Mouse (Mus musculus) testis, postnatal 10 days (tissue): ENCODE measurements around the gene Gamt.
"Not testable (repeated sequence)": the region's sequence is repeated elsewhere in the genome, so short reads cannot be mapped to it uniquely, and the experiment has no call there.

Source experiments
- DNase-seq: peaks from one replicate; pipeline ENCODE4 v3.0.0; 2021; ENCODE audit warnings: low spot score

Gene Gamt

GRCm38 (mm10) chr10:80258752-80259462, 1.9 kb downstream of the Gamt start:
- DNase-seq: no peak

GRCm38 (mm10) chr10:80257936-80258335, 2.9 kb downstream of the Gamt start:
- no peak for DNase-seq

DNA sequence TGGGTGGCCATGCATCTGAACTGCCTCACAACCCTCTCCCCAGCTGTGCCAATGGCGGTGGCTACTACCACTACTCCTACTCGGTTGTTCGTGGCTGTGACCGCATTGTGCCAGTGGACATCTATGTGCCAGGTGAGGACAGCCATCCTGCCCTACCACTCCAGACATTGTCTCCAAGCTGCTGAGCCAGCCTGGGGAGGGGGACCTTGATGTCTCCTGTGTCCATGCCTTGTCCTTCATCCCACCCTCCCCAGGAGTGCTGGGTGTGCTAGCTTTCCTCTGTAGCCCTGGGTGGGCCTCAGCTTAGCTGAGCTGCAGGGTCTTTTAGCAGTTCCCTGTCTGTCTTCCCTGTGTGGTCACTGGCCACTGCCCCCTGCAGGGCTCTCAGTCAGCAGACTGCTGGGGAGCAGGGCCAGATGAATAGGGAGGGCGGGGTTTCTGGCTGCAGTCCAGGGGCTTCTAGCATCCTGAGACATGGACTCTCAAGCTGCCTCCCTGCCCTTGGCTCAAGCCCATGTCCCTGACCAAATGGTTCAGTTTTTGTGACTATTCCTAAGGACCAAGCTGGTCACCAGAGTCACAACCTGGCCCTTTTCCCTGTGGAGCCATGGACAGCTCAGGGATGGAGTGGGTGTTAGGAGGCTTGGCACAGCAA, 4.8 kb downstream of the Gamt start:
- peak; percentile 85 for DNase-seq

DNA sequence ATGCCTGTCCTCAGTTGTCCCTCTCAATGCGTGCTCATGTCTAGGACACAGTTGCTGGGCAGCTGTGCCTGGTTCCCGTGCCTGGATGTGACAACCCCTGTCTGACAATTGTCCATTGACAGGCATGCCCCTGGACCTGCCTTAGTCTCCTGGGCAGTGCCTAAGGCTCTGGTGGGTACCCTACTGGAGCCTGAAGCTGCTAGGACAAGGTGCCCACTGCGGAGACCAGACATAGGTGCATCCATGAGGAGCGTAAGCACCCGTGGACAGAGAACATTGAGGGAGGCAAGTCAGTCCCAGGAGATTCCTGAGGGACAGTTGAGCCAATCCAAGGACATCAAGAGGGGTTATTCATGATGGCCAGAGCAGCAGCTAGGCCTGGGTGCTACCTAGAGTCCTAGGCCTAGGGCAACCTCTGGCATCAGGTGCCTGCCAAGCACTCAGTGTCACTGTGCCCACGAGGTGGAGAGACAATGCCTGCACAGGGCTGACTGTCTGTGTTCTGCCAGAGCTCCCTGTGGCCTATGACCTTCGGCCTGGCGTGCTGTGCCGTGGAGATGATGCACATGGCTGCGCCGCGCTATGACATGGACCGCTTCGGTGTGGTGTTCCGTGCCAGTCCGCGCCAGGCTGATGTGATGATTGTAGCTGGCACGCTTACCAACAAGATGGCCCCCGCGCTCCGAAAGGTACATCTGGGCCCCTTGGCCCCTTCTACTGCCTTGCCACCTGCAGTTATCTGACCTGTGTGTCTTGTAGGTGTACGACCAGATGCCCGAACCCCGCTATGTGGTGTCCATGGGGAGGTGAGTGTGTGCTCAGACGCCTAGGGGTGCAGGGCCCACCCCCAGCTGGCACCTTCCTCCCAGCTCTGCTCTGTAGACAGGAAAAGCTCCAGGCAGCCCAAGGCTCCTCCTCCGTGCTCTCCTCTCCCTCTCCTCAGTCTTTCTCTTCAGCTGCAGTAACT, 6.2 kb downstream of the Gamt start:
- DNase-seq: no peak

DNA sequence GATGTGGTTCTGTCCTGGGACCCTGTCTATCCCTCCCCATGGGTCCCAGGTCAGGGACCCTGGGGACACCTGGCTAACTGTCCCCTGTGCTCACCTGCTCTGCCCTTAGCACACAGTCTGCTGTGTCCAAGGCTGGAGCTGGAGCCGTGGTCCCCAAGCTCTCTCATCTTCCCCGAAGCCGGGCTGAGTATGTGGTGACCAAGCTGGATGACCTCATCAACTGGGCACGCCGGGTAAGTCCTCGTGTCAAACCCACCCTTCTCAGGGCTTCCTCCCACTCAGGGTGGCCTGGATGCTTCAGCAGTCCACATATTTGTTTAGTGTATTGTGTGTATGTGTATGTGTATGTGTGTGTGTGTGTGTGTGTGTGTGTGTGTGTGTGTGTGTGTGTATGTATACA, 7.3 kb downstream of the Gamt start:
- no peak for DNase-seq

GRCm38 (mm10) chr10:80252493-80253274, 8.1 kb downstream of the Gamt start:
- DNase-seq: no peak

DNA sequence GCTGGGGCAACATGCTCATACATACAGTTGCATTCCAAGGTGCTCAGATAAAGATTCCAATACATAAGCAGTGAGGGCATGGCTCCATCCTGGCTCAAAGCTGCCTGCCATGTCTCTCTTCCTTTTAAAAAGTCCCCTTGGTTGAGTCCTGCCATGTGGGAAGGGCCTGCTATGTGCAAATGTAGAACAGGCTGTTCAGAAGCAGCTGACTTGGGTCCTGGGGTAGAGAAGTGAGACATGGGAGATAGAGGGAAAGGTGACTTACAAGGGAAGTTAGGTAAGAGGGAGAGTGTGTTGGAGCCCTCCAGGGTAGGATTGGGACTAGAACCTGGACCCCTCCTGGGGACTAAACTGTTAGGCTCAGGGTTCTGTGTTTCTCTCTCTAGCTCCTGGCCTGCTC, 8.8 kb downstream of the Gamt start:
- DNase-seq: no peak

DNA sequence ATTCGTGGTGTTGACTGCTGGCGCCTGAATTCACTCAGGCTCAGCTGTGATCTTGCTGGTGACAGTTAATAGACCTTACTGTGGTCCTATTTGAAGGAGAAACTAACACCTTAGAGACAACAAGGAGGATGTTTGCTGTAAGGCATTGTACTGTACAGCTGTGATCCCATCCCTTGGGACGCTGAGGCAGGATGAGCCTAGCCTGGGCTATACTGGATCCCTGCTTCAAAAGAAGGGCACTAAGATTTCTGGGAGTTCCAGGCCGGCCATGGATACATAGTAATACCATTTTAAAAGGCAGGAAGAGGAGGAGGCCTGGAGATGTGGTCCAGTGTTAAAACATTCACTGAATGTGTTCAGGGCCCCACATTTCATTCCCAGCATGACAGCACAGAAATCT, 10.2 kb downstream of the Gamt start:
- no peak for DNase-seq

- DNase-seq: no peak
These were observed 10.8 kb downstream of the Gamt start for GRCm38 (mm10) chr10:80250059-80250458.

DNA sequence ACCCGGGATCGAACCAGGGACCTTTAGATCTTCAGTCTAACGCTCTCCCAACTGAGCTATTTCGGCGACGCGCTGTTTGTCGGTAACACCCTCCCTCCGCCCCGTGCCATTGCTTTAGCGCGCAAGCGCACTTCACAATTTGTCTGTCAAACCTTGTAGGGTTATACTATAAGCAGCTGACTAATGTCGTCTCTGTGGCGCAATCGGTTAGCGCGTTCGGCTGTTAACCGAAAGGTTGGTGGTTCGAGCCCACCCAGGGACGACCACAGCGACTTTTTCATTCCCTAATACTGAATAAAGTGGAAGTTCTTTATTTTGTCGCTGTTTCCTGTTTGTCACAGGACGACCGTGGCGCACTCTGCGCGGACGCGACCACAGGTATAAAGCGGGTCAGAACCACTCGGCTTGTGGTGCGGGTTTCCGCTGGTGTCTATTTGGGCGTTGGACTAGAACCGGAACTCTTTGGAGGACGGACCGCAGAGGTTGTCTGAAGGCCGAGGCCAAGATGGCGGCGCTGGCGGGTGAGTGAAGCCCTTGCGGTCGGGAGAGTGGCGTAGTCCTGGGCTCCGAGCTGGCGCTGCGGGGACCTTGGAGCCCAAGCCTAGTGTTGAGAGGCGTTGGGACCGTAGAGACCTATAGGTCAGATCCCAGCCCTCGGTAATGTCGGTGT, 11.7 kb downstream of the Gamt start, which contains the start of gene Ndufs7:
Gene Ndufs7 (plus strand): TSS at position 151 of the 670 bp plus-strand sequence.
- DNase-seq: peak; percentile 93

DNA sequence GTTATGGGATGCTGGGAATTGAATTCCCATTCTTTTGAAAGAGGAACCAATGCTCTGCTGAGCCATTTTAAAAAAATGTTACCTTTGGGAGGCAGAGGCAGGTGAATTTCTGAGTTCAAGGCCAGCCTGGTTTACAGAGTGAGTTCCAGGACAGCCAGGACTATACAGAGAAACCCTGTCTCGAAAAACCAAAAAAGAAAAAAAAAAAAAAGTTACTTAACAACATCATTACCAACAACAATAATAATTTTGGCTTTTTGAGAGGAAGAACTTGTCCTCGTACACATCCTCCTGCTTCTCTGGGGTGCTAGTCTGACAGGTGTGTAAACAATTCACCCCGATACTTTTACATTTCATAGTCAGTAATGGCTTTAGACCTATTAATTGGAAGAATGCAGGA, 12.4 kb downstream of the Gamt start:
- DNase-seq: not testable (repeated sequence)

- DNase-seq: no peak
These were observed 13.0 kb downstream of the Gamt start for GRCm38 (mm10) chr10:80247849-80248248.

GRCm38 (mm10) chr10:80245600-80245999, 15.2 kb downstream of the Gamt start:
- peak; percentile 87 for DNase-seq

DNA sequence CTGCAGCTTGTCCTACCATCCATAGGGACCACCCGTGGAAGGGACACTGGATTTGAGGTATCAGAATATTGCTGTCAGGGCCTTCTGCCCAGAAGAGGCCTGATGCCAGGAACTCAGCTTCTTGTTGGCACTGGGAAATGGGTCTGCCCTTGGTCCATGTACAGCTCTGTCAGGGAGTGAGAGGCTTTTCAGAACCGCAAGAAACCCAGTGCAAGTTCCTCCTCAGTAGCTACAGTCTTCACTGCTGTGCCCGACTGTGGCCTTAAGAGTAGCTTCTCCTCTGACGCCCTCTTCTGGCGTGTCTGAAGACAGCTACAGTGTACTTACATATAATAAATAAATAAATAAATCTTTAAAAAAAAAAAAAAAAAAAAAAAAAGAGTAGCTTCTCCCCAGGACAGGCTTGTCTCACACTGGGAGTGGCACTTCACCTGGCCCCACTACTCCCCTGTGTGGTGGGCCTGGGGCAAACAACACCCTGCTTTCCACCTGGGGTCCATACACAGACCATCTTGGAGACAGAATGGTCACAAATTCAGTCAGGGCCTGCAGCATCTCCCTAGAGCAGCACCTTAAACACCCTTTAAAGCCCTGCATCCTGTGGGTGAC, 15.9 kb downstream of the Gamt start:
- DNase-seq: no peak

- DNase-seq: no peak
These were observed 18.2 kb downstream of the Gamt start for GRCm38 (mm10) chr10:80242607-80243006.

DNA sequence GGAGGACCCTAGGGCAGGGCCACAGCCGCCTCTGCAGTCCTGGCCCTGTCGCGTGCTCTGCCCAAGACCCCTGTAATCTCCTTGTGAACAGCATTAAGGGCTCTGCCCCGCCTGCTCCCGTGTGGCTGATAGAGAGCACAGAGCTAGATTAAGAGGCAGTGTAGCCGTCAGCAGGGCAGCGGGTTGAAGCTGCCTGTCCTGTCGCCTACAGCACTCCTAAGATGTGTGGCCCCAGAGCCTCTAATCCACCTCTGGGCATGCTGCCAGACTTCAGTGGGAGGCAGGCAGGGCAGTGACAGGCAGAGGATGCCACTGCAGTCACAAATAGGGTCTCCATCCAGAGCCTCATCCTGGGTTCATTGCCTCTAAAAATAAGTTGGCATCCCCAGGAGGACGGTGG, 18.7 kb downstream of the Gamt start:
- no peak for DNase-seq

- DNase-seq: no peak
These were observed 21.0 kb downstream of the Gamt start for GRCm38 (mm10) chr10:80239791-80240190.

GRCm38 (mm10) chr10:80238306-80238705, 22.5 kb downstream of the Gamt start:
- DNase-seq: no peak

- DNase-seq: no peak
These were observed 23.8 kb downstream of the Gamt start for GRCm38 (mm10) chr10:80237020-80237419.

- no peak for DNase-seq
These were observed 24.5 kb downstream of the Gamt start for GRCm38 (mm10) chr10:80236145-80236825.
